Mouse (Mus musculus) hindbrain, embryonic 12.5 days (tissue): ENCODE data around the gene Osbpl2. TPM values are rescaled to one million over a fixed set of nuclear protein-coding genes. Genes with fewer than 3 reads are reported as not detected.
"Not testable (repeated sequence)": the region's sequence is repeated elsewhere in the genome, so short reads cannot be mapped to it uniquely, and the experiment has no call there.

Experiments
- ATAC-seq: fragments of 200-750 bp; cut with Nextera tagmentation; 2 replicates; pipeline ENCODE4 v1.8.0; 2017; ENCODE audit warnings: moderate TSS enrichment; ENCODE audit not compliant: low FRiP score
- H3K27ac ChIP-seq: fragments of 300-500 bp; sonication (generic); 2 replicates; pipeline ENCODE4 v1.5.1; 2016; ENCODE audit warnings: mild to moderate bottlenecking
- H3K27me3 ChIP-seq: fragments of 300-500 bp; sonication (generic); 2 replicates; pipeline ENCODE4 v1.6.1; 2016; ENCODE audit warnings: mild to moderate bottlenecking
- H3K36me3 ChIP-seq: fragments of 300-500 bp; sonication (generic); 2 replicates; pipeline ENCODE4 v1.6.1; 2016; ENCODE audit warnings: mild to moderate bottlenecking
- H3K4me1 ChIP-seq: fragments of 300-500 bp; sonication (generic); 2 replicates; pipeline ENCODE4 v1.6.1; 2016
- H3K4me2 ChIP-seq: fragments of 300-500 bp; sonication (generic); replicated peaks from 2 replicates; pipeline ENCODE4 v1.6.1; 2016; ENCODE audit warnings: mild to moderate bottlenecking
- H3K4me3 ChIP-seq: fragments of 300-500 bp; sonication (generic); 2 replicates; pipeline ENCODE4 v1.5.1; 2016; ENCODE audit warnings: mild to moderate bottlenecking
- H3K9ac ChIP-seq: fragments of 300-500 bp; sonication (generic); 2 replicates; pipeline ENCODE4 v1.6.1; 2016; ENCODE audit warnings: mild to moderate bottlenecking, moderate library complexity
- H3K9me3 ChIP-seq: fragments of 300-500 bp; sonication (generic); replicated peaks from 2 replicates; pipeline ENCODE4 v1.6.1; 2016; ENCODE audit warnings: mild to moderate bottlenecking
- WGBS: fragments of 180-500 bp; shearing (Covaris S2); methylation state at CpG from one replicate; pipeline ENCODE4 v1.1.7; 2016; 5-methylcytosine and 5-hydroxymethylcytosine counted together
- polyA plus RNA-seq: library from polyadenylated mRNA; unstranded; fragments of >200 nt; fragmentation: Nextera tagmentation; extraction: Ambion mirVana; gene quantifications from 2 replicates; pipeline ENCODE4 v1.2.1, GENCODE M21; 2016

Osbpl2 gene
- polyA plus RNA-seq, 1 experiment from 2014 or later = 52.2 TPM

DNA sequence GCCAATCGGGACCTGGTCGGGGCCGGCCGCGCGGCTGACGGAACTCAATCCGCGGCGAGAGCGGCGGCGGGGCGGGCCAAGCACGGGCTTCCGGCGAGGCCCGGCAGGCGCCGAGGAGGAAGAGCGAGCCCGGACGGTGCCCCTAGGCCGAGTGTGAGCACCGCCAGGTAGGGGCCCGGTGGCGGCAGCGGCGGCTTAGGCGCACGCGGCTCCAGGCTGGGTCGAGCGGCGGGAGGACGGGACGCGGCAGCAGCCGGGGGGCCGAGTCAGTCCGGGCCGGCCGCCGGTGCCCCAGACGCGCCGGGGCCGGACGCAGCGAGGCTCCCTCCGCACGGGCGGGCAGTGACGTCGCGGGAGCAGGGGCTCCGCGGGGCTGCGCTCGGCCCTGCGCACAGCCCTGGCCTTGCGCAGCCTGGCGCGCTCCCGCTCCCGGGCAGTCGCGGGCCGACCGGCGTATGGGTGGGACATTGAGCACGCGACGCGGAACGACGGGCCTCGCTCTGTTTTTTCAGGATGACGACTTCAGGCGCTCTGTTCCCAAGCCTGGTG, 52.5 kb downstream of the Osbpl2 start:
- peak overlapping the region; percentile 99 for H3K4me2 ChIP-seq
- peak; percentile 68 for ATAC-seq
- H3K36me3 ChIP-seq = peaks cover 37% of the 10 kb centered on the region
- peak overlapping the region; percentile 98 for H3K9ac ChIP-seq
- H3K9me3 ChIP-seq = no peaks in the 10 kb centered on the region
- no peaks in the 10 kb centered on the region for H3K27me3 ChIP-seq
- peak overlapping the region; percentile 93 for H3K27ac ChIP-seq
- under 1% methylated on average over 76 of the region's 80 CpGs for WGBS
- H3K4me3 ChIP-seq = peak overlapping the region; percentile 98
- peaks cover 16% of the 10 kb centered on the region for H3K4me1 ChIP-seq

- peak overlapping the region; percentile 98 for H3K9ac ChIP-seq
- no peak overlapping the region for H3K27ac ChIP-seq
- no peak for ATAC-seq
- no peaks in the 10 kb centered on the region for H3K27me3 ChIP-seq
- peaks cover 42% of the 10 kb centered on the region for H3K36me3 ChIP-seq
- peaks cover 16% of the 10 kb centered on the region for H3K4me1 ChIP-seq
- H3K4me2 ChIP-seq = peak overlapping the region; percentile 99
- H3K4me3 ChIP-seq = peak overlapping the region; percentile 98
- no peaks in the 10 kb centered on the region for H3K9me3 ChIP-seq
- WGBS = 6% methylated on average over 9 of the region's 9 CpGs
These were observed 53.0 kb downstream of the Osbpl2 start for GRCm38 (mm10) chr2:180172152-180172551.

- Histone ChIP-seq H3K27ac (no peak overlapping the region), H3K36me3 (peaks cover 52% of the 10 kb centered on the region), H3K4me3 (peak overlapping the region; percentile 98), H3K9me3 (no peaks in the 10 kb centered on the region), H3K4me1 (peaks cover 16% of the 10 kb centered on the region), H3K9ac (peak overlapping the region; percentile 98), H3K4me2 (peak overlapping the region; percentile 99), H3K27me3 (no peaks in the 10 kb centered on the region)
- ATAC-seq = no peak
- WGBS = 84% methylated on average over 4 of the region's 4 CpGs
These were observed 54.1 kb downstream of the Osbpl2 start for GRCm38 (mm10) chr2:180173163-180173562.

GRCm38 (mm10) chr2:180173711-180174110, 54.6 kb downstream of the Osbpl2 start:
- 93% methylated on average over 8 of the region's 8 CpGs for WGBS
- H3K36me3 ChIP-seq = peaks cover 58% of the 10 kb centered on the region
- H3K9me3 ChIP-seq, H3K27ac ChIP-seq, H3K9ac ChIP-seq, H3K4me3 ChIP-seq, H3K27me3 ChIP-seq, ATAC-seq: not testable (repeated sequence)
- peaks cover 16% of the 10 kb centered on the region for H3K4me1 ChIP-seq
- peak overlapping the region; percentile 99; the same call in 1 of the 2 replicates for H3K4me2 ChIP-seq

DNA sequence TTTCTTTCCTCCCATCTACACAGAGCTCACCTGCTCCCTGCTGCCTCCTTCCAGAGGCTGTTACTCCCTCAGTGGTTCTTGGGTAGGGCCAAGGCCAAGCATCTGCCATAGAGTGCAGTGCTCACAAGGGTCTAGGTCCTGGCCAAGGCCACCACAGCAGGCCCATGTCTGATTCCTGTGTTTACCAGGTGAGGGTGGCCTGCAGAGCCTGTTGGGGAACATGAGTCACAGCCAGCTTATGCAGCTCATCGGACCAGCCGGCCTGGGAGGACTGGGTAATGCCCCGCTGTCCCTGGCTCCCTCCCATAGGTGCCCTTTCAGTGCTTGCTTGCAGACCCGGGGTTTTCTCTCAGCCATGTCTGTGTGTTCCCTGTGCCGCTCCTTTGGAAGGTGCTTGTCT, 55.0 kb downstream of the Osbpl2 start:
- no peak overlapping the region for H3K4me3 ChIP-seq
- H3K9ac ChIP-seq = no peak overlapping the region
- H3K27me3 ChIP-seq = no peaks in the 10 kb centered on the region
- no peak overlapping the region for H3K27ac ChIP-seq
- peaks cover 16% of the 10 kb centered on the region for H3K4me1 ChIP-seq
- WGBS = 97% methylated on average over 5 of the region's 5 CpGs
- no peak for ATAC-seq
- no peaks in the 10 kb centered on the region for H3K9me3 ChIP-seq
- H3K36me3 ChIP-seq = peaks cover 62% of the 10 kb centered on the region
- no peak overlapping the region for H3K4me2 ChIP-seq

DNA sequence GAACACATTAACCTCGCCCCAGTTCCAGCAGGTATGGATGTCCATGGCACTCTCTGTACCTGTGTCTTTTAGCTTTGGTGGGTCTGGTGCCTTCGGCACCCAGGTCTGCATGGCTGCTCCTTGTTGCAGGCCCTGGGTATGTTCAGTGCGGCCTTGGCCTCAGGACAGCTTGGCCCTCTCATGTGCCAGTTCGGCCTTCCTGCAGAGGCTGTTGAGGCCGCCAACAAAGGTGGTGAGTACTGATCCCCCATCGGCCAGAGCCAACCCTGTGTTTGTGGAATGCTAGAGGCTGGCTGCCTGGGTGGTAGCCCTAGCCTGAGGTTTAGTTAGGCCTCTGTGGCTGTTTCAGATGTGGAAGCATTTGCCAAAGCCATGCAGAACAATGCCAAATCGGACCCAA, 56.6 kb downstream of the Osbpl2 start:
- Histone ChIP-seq H3K9ac (no peak overlapping the region), H3K36me3 (peaks cover 69% of the 10 kb centered on the region), H3K27ac (no peak overlapping the region), H3K4me1 (peaks cover 16% of the 10 kb centered on the region), H3K9me3 (no peaks in the 10 kb centered on the region), H3K4me3 (no peak overlapping the region), H3K27me3 (no peaks in the 10 kb centered on the region), H3K4me2 (no peak overlapping the region)
- ATAC-seq = no peak
- 94% methylated on average over 7 of the region's 7 CpGs for WGBS

- Histone ChIP-seq H3K9ac (no peak overlapping the region), H3K4me1 (no peaks in the 10 kb centered on the region), H3K9me3 (no peaks in the 10 kb centered on the region), H3K4me2 (no peak overlapping the region), H3K36me3 (peaks cover 33% of the 10 kb centered on the region), H3K27ac (no peak overlapping the region), H3K4me3 (no peak overlapping the region), H3K27me3 (no peaks in the 10 kb centered on the region)
- no peak for ATAC-seq
- 87% methylated on average over 9 of the region's 9 CpGs for WGBS
These were observed 62.4 kb downstream of the Osbpl2 start for GRCm38 (mm10) chr2:180181542-180181941.

GRCm38 (mm10) chr2:180184011-180184751, 65.1 kb downstream of the Osbpl2 start:
- peaks cover 7% of the 10 kb centered on the region for H3K36me3 ChIP-seq
- no peak overlapping the region for H3K4me3 ChIP-seq
- 90% methylated on average over 24 of the region's 24 CpGs for WGBS
- H3K27me3 ChIP-seq = no peaks in the 10 kb centered on the region
- ATAC-seq = no peak
- H3K9ac ChIP-seq = no peak overlapping the region
- no peak overlapping the region for H3K27ac ChIP-seq
- no peaks in the 10 kb centered on the region for H3K9me3 ChIP-seq
- H3K4me2 ChIP-seq = no peak overlapping the region
- H3K4me1 ChIP-seq = no peaks in the 10 kb centered on the region

DNA sequence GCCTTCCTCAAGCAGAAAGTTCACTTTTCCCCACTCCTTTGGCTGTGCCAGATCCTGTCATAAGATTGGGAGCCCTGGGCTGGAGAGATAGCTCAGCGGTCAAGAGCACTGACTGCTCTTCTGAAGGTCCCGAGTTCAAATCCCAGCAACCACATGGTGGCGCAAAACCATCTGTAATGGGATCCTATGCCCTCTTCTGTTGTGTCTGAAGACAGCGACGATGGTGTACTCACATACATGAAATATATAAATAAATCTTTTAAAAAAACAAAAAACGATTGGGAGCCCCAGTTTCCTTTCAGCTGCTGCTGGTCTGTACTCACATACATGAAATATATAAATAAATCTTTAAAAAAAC, 65.6 kb downstream of the Osbpl2 start:
- no peak overlapping the region for H3K4me3 ChIP-seq
- H3K36me3 ChIP-seq = peaks cover 1% of the 10 kb centered on the region
- no peaks in the 10 kb centered on the region for H3K27me3 ChIP-seq
- H3K9me3 ChIP-seq = no peaks in the 10 kb centered on the region
- 84% methylated on average over 6 of the region's 6 CpGs for WGBS
- ATAC-seq = no peak
- no peaks in the 10 kb centered on the region for H3K4me1 ChIP-seq
- no peak overlapping the region for H3K4me2 ChIP-seq
- H3K27ac ChIP-seq = no peak overlapping the region
- no peak overlapping the region for H3K9ac ChIP-seq

DNA sequence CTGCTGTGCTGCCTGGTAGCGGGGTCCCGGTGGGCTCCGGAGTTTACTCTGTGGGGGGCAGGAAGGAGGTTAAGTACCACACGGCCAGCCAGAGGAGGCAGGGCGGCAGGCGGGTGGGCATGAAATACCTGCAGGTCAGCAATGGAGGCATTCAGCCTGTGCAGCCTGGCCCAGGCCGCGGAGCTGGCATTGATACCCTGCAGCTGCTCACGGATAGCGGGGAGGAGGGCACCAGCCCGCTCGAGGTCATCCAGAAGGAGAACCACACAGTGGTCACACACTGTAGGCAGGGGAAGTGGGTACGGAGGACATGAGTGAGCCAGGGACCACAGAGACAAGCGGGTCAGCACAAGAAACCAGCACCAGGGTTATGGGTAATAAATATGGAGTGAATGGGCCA, 66.6 kb downstream of the Osbpl2 start:
- Histone ChIP-seq H3K27ac (no peak overlapping the region), H3K4me2 (no peak overlapping the region), H3K9me3 (no peaks in the 10 kb centered on the region), H3K27me3 (no peaks in the 10 kb centered on the region), H3K9ac (no peak overlapping the region), H3K36me3 (no peaks in the 10 kb centered on the region), H3K4me1 (no peaks in the 10 kb centered on the region), H3K4me3 (no peak overlapping the region)
- no peak for ATAC-seq
- WGBS = 87% methylated on average over 14 of the region's 14 CpGs

- H3K27ac ChIP-seq = no peak overlapping the region
- no peaks in the 10 kb centered on the region for H3K36me3 ChIP-seq
- no peak overlapping the region for H3K4me2 ChIP-seq
- ATAC-seq = no peak
- no peaks in the 10 kb centered on the region for H3K4me1 ChIP-seq
- H3K27me3 ChIP-seq = no peaks in the 10 kb centered on the region
- no peak overlapping the region for H3K9ac ChIP-seq
- no peak overlapping the region for H3K4me3 ChIP-seq
- H3K9me3 ChIP-seq = no peaks in the 10 kb centered on the region
- WGBS = 86% methylated on average over 11 of the region's 11 CpGs
These were observed 68.3 kb downstream of the Osbpl2 start for GRCm38 (mm10) chr2:180187362-180187761.

DNA sequence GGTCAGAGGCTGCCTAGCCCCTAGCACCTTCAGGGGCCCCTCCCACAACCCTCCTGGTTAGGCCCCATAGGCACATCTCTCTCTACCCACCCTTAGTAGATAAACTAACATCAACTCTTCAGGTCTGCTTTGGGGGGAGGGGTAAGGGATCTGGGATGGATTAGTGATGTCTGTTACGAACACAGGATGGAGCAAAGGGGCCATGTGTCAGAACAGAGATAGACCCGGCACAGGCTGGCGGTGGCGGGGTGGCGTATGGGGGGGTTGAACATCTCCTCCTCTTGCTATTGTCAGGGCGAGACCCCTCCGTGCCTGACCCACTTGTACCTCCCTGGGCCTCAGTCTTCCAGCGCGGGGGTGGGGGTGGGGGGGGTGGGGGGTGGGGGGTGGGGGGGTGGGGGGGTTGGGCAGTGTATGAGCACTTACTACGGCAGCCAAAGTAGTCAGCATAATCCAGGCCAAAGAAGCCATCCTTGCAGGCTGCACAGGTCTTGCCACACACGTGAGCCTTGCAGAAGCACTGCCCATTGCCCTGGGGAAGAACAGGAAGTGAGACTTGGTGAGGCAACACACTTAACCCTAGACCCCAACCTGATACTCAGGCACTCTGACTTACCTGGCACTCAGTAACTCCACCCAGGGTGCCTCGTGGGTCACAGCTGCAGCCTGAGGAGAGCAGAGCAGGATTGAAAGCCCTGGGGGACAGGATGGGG, 77.7 kb downstream of the Osbpl2 start:
- no peaks in the 10 kb centered on the region for H3K27me3 ChIP-seq
- H3K4me2 ChIP-seq = no peak overlapping the region
- H3K27ac ChIP-seq = no peak overlapping the region
- WGBS = 73% methylated on average over 11 of the region's 12 CpGs
- H3K9ac ChIP-seq = no peak overlapping the region
- ATAC-seq = no peak
- no peaks in the 10 kb centered on the region for H3K36me3 ChIP-seq
- no peak overlapping the region for H3K4me3 ChIP-seq
- no peaks in the 10 kb centered on the region for H3K9me3 ChIP-seq
- peaks cover 14% of the 10 kb centered on the region for H3K4me1 ChIP-seq
